Mouse (Mus musculus) stomach, embryonic 15.5 days (tissue): ENCODE data around the gene Memo1. TPM values are rescaled to one million over a fixed set of nuclear protein-coding genes. Genes with fewer than 3 reads are reported as not detected.
"Not testable (repeated sequence)": the region's sequence is repeated elsewhere in the genome, so short reads cannot be mapped to it uniquely, and the experiment has no call there.

Source experiments
- ATAC-seq: fragments of 200-750 bp; cut with Nextera tagmentation; 2 replicates; pipeline ENCODE4 v1.8.0; 2017; ENCODE audit warnings: low read depth, moderate number of reproducible peaks, moderate TSS enrichment; ENCODE audit not compliant: insufficient read depth, low FRiP score
- H3K27ac ChIP-seq: fragments of 300-500 bp; sonication (generic); 2 replicates; pipeline ENCODE4 v1.5.1; 2015; ENCODE audit warnings: mild to moderate bottlenecking, inconsistent platforms
- H3K27me3 ChIP-seq: fragments of 300-500 bp; sonication (generic); replicated peaks from 2 replicates; pipeline ENCODE4 v1.6.1; 2015; ENCODE audit warnings: inconsistent platforms
- H3K36me3 ChIP-seq: fragments of 300-500 bp; sonication (generic); 2 replicates; pipeline ENCODE4 v1.6.1; 2015; ENCODE audit warnings: inconsistent platforms
- H3K4me1 ChIP-seq: fragments of 300-500 bp; sonication (generic); 2 replicates; pipeline ENCODE4 v1.6.1; 2015; ENCODE audit warnings: inconsistent platforms
- H3K4me2 ChIP-seq: fragments of 300-500 bp; sonication (generic); 2 replicates; pipeline ENCODE4 v1.6.1; 2015; ENCODE audit warnings: mild to moderate bottlenecking, inconsistent platforms
- H3K4me3 ChIP-seq: fragments of 300-500 bp; sonication (generic); replicated peaks from 2 replicates; pipeline ENCODE4 v1.5.1; 2015; ENCODE audit warnings: inconsistent platforms
- H3K9ac ChIP-seq: fragments of 300-500 bp; sonication (generic); 2 replicates; pipeline ENCODE4 v1.6.1; 2015; ENCODE audit warnings: inconsistent platforms
- H3K9me3 ChIP-seq: fragments of 300-500 bp; sonication (generic); 2 replicates; pipeline ENCODE4 v1.6.1; 2016; ENCODE audit warnings: inconsistent platforms
- WGBS: fragments of 180-500 bp; shearing (Covaris S2); methylation state at CpG from one replicate; pipeline ENCODE4 v1.1.7; 2015; 5-methylcytosine and 5-hydroxymethylcytosine counted together
- polyA plus RNA-seq: library from polyadenylated mRNA; unstranded; fragments of >200 nt; fragmentation: Nextera tagmentation; extraction: Ambion mirVana; gene quantifications from 2 replicates; pipeline ENCODE4 v1.2.1, GENCODE M21; 2015

Gene Memo1
- polyA plus RNA-seq, 1 experiment from 2014 or later = 84.7 TPM

DNA sequence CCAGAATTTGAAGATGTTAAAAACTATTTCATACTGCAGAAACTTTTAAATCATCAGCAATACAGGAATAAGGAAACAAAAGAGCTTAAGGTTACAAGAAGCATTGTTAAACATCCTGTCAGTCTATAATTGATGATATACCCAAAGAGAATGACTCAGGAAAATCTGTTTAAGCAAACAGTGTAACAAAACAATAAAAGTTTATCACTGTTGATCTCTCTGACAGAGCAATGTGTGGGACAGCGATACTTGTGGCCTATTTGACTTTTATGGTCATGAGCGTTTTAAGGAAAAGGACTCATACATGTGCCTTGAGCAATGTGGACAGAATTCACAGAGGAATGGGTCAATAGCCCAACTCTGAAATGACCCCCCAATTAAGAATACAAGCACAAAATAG, 78.0 kb downstream of the Memo1 start:
- Histone ChIP-seq H3K36me3 (0 out of 2 replicates have a peak, but pooled peaks cover 4% of the 10 kb centered on the region), H3K27me3 (no peaks in the 10 kb centered on the region), H3K27ac (no peak overlapping the region), H3K4me2 (no peak overlapping the region), H3K9ac (no peak overlapping the region), H3K9me3 (no peaks in the 10 kb centered on the region), H3K4me3 (no peak overlapping the region), H3K4me1 (no peaks in the 10 kb centered on the region)
- no peak for ATAC-seq
- WGBS = 43% methylated on average over 2 of the region's 2 CpGs

DNA sequence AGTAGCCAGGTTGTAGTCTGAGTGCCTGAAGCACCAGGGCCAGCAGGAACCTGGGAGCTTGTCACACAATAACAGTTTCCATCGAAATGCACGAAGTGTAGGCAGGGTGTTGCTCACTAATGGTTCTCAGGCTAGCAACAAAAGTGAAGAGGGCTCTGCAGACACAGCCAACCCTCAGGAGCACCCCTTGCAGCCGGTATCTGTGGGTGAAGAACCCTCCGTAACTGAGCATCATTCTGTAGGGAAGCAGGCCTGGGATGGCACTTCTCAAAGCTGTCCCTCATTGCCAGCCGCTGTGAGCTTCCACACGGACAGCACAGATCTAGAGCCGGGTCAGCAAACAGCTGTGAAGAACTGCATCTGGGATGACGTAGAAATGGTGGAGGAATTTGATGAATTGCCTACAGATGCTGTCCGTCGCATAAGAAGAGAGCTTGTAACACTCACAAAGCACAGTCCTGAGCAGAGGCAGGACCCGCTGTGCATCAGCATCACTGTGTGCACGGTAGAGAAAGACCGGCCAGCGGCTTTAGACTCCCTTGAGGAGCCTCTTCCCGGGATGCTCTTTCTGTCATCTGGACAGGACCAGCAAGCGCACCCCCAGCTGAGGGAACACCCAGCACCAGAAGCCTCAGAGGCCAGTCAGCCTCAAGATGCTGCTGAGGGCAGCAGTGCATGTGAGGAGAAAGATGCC, 82.3 kb downstream of the Memo1 start:
- not testable (repeated sequence) for H3K27ac ChIP-seq, H3K9ac ChIP-seq, ATAC-seq, H3K4me3 ChIP-seq, H3K27me3 ChIP-seq, H3K9me3 ChIP-seq, H3K4me1 ChIP-seq, H3K36me3 ChIP-seq, H3K4me2 ChIP-seq
- WGBS = 72% methylated on average over 16 of the region's 16 CpGs

DNA sequence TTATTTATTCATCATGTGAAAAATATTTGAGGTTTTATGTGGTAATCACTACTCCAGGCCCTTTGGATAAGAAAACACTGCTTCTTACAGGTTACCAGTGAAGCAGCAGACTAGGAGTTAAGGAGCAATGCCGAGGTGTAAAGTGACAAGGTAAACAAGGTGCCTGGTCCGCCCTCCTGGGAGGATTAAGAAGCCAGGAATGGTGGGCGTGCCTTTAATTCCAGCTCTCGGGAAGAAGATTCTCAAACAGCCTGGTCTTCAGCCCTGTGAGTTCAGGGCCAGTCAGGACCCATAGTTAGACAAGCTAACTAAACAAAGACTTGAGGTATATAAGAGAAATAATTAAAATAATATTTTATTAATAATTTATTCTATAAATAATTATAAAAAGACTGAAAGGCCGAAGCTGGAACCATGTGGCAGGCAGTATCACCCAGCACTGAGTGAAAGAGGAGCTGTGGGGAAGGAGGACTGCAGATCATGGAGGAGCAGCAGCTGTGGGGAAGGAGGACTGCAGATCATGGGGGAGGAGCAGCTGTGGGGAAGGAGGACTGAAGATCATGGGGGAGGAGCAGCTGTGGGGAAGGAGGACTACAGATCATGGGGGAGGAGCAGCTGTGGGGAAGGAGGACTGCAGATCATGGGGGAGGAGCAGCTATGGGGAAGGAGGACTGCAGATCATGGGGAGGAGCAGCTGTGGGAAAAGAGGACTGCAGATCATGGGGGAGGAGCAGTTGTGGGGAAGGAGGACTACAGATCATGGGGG, 86.0 kb downstream of the Memo1 start:
- H3K9me3 ChIP-seq = no peaks in the 10 kb centered on the region
- no peaks in the 10 kb centered on the region for H3K4me1 ChIP-seq
- no peak for ATAC-seq
- no peak overlapping the region for H3K9ac ChIP-seq
- 37% methylated on average over 5 of the region's 5 CpGs for whole genome bisulfite sequencing
- H3K27ac ChIP-seq = no peak overlapping the region
- no peaks in the 10 kb centered on the region for H3K27me3 ChIP-seq
- no peak overlapping the region for H3K4me2 ChIP-seq
- H3K36me3 ChIP-seq = 0 out of 2 replicates have a peak, but pooled peaks cover 5% of the 10 kb centered on the region
- no peak overlapping the region for H3K4me3 ChIP-seq

DNA sequence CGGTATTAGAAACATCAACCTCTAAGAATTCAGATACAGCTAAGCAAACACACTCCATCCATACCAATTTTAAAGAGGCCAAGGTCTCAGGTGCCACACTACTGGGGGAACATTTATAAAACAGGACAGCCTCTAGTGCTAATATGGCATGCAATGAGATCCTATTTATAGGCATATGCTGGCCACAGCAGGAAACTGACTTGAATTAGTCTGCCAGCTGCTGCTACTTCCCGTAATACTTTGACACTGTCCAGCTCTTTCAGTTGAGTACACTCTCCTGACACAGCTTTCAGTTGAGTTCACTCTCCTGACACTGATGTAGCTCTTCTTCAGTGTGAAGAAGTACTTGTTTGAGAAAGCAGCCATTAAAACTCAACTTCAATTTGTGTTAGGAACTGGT, 99.4 kb downstream of the Memo1 start:
- H3K36me3 ChIP-seq = no peaks in the 10 kb centered on the region
- ATAC-seq = no peak; the same call in 1 of the 2 replicates
- no peaks in the 10 kb centered on the region for H3K4me1 ChIP-seq
- no peak overlapping the region for H3K27ac ChIP-seq
- H3K9me3 ChIP-seq = no peaks in the 10 kb centered on the region
- no peaks in the 10 kb centered on the region for H3K27me3 ChIP-seq
- H3K4me3 ChIP-seq = no peak overlapping the region
- 57% methylated on average over 2 of the region's 2 CpGs for WGBS
- H3K9ac ChIP-seq = no peak overlapping the region
- no peak overlapping the region for H3K4me2 ChIP-seq

DNA sequence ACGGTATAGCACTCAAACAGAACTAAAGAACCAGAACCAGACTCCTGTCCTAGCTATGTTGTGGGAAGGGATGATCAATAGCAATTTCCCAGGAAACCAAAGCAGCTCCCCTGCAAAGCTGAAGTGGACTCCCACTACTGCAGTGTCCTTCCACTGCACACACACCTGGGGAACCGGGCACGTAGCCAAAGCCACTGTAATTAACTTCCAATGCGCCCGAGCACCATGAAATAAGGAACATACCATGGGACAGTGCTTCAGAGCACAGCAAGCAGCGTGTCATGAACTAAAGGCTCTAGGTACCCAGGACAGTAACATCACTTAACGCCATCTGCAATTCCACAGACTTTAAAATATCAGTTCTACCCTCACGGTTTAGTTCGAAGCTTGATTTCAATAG, 100.6 kb downstream of the Memo1 start:
- no peaks in the 10 kb centered on the region for H3K36me3 ChIP-seq
- H3K4me1 ChIP-seq = no peaks in the 10 kb centered on the region
- ATAC-seq = no peak
- no peak overlapping the region for H3K9ac ChIP-seq
- H3K27me3 ChIP-seq = no peaks in the 10 kb centered on the region
- no peak overlapping the region for H3K4me2 ChIP-seq
- H3K4me3 ChIP-seq = no peak overlapping the region
- H3K9me3 ChIP-seq = no peaks in the 10 kb centered on the region
- no peak overlapping the region for H3K27ac ChIP-seq
- WGBS = 83% methylated on average over 9 of the region's 9 CpGs

DNA sequence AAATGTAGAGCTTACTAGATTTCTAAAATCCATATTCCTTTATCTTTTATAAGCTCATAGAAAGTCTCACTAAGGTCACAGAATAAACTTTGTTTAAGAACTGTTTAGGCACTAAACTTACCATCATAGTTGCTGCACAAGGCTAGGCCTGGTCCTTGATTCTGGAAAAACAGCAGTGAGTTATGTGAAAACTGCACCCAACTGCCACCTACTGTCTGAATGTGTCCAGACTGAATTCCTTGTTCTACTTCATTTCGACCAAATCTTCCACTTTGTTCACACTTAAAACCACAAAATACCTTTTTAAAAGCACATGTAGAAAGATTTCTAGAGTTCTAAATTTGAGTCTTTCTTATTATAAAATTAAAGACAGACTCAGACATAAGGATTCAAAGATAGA, 101.9 kb downstream of the Memo1 start:
- no peak overlapping the region for H3K27ac ChIP-seq
- H3K4me3 ChIP-seq = no peak overlapping the region
- H3K9ac ChIP-seq = no peak overlapping the region
- no peaks in the 10 kb centered on the region for H3K4me1 ChIP-seq
- H3K36me3 ChIP-seq = no peaks in the 10 kb centered on the region
- 66% methylated on average over 1 of the region's 1 CpGs for WGBS
- no peaks in the 10 kb centered on the region for H3K27me3 ChIP-seq
- no peak for ATAC-seq
- no peak overlapping the region for H3K4me2 ChIP-seq
- H3K9me3 ChIP-seq = no peaks in the 10 kb centered on the region

DNA sequence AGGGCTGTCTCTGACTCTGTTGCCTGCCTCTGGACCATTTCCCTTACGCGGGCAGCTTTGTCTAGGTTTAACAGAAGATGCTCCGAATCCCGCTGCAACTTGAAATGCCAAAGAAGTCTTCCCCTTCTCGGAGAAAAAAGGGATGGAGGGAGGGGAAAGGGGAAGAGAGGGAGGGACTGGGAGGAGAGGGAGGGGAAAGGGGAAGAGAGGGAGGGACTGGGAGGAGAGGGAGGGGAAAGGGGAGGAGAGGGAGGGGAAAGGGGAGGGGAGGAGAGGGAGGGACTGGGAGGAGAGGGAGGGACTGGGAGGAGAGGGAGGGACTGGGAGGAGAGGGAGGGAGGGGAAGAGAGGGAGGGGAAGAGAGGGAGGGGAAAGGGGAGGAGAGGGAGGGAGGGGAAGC, 103.9 kb downstream of the Memo1 start:
- 78% methylated on average over 5 of the region's 5 CpGs for whole genome bisulfite sequencing
- H3K9ac ChIP-seq = no peak overlapping the region
- ATAC-seq = no peak
- H3K9me3 ChIP-seq = no peaks in the 10 kb centered on the region
- no peaks in the 10 kb centered on the region for H3K36me3 ChIP-seq
- no peak overlapping the region for H3K4me3 ChIP-seq
- no peak overlapping the region for H3K4me2 ChIP-seq
- no peaks in the 10 kb centered on the region for H3K27me3 ChIP-seq
- no peaks in the 10 kb centered on the region for H3K4me1 ChIP-seq
- H3K27ac ChIP-seq = no peak overlapping the region

DNA sequence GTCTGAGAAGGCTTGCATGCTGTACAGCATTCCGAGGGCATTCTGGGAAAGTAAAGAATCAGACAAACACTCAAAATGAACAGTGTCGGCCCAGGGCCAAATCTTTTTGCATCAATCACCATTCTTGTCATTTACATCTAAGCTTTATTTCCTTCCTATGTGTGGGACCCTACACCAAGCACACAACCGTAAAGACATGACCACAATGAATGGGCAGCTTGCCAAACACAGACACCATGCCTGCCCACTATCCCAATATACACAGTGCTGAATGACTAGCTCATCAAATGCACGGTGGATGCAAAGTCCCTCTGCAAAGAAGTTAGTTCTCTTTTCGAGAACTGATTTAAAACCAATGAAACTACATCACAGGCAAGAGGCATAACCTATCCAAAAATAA, 109.1 kb downstream of the Memo1 start:
- H3K9me3 ChIP-seq = no peaks in the 10 kb centered on the region
- no peak overlapping the region for H3K27ac ChIP-seq
- H3K4me3 ChIP-seq = no peak overlapping the region
- H3K9ac ChIP-seq = no peak overlapping the region
- ATAC-seq = no peak
- H3K4me2 ChIP-seq = no peak overlapping the region
- no peaks in the 10 kb centered on the region for H3K27me3 ChIP-seq
- H3K36me3 ChIP-seq = no peaks in the 10 kb centered on the region
- WGBS = 51% methylated on average over 5 of the region's 5 CpGs
- H3K4me1 ChIP-seq = no peaks in the 10 kb centered on the region

DNA sequence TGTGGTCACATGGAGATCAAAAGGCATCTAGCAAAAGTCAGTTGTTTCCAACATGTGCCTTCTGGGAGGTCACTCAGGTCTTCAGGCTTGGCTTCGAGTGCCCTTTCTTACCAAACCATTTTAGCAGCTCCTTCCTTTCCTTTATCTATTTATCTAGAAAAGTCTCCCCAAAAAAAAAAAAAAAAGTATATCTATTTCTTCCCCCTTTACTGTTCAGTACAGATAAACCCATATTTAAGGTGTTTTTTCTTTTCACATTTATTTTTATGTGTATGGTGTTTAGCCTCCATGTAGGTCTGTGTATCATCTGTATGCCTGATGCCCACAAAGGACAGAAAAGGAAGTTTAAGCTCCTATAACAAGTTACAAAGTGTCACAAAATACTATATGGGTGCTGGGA, 110.6 kb downstream of the Memo1 start:
- no peaks in the 10 kb centered on the region for H3K36me3 ChIP-seq
- no peak for ATAC-seq
- no peak overlapping the region for H3K27ac ChIP-seq
- WGBS = 88% methylated on average over 1 of the region's 1 CpGs
- no peak overlapping the region for H3K4me2 ChIP-seq
- H3K9me3 ChIP-seq = no peaks in the 10 kb centered on the region
- H3K9ac ChIP-seq = no peak overlapping the region
- no peaks in the 10 kb centered on the region for H3K27me3 ChIP-seq
- no peak overlapping the region for H3K4me3 ChIP-seq
- H3K4me1 ChIP-seq = no peaks in the 10 kb centered on the region

DNA sequence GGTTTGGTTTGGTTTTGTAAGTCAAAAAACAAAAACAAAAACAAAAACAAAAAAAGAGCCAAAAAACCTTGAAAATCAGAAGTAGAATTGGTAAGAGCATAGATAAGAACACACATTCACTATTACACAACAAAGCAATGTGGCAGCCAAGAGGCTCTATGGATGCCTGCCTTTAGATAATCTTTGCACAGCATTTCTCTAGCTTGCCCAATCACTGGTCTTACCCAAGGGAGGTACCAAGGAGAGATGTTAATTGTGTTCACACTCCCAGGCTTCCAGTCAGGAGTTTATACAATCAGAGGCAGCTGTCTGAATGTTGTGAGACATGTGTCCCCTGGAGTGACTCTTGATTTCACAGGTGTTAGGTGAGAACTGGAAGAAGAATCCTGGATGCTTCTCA, 114.4 kb downstream of the Memo1 start:
- Histone ChIP-seq H3K27me3 (no peaks in the 10 kb centered on the region), H3K27ac (no peak overlapping the region), H3K4me3 (no peak overlapping the region), H3K9me3 (no peaks in the 10 kb centered on the region), H3K4me2 (no peak overlapping the region), H3K4me1 (no peaks in the 10 kb centered on the region), H3K36me3 (no peaks in the 10 kb centered on the region), H3K9ac (no peak overlapping the region)
- no peak for ATAC-seq

DNA sequence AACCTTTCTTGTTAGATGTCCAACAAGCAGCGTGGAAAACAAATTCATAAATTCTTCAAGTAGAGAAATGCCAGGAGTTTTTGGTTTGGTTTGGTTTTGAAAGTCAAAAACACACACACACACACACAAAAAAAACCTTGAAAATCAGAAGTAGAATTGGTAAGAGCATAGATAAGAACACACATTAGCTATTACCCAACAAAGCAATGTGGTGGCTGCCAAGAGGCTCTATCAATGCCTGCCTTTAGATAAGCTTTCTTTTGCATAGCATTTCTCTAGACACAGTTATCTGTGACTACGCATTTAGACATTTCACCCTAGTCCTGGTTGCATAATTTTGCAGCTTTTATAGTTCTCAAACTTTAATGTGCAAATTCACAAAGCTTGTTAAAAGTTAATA, 115.7 kb downstream of the Memo1 start:
- H3K9me3 ChIP-seq, H3K27ac ChIP-seq, H3K9ac ChIP-seq, H3K36me3 ChIP-seq, ATAC-seq, H3K4me2 ChIP-seq, H3K4me3 ChIP-seq, H3K4me1 ChIP-seq, H3K27me3 ChIP-seq: not testable (repeated sequence)
- 74% methylated on average over 2 of the region's 2 CpGs for WGBS

DNA sequence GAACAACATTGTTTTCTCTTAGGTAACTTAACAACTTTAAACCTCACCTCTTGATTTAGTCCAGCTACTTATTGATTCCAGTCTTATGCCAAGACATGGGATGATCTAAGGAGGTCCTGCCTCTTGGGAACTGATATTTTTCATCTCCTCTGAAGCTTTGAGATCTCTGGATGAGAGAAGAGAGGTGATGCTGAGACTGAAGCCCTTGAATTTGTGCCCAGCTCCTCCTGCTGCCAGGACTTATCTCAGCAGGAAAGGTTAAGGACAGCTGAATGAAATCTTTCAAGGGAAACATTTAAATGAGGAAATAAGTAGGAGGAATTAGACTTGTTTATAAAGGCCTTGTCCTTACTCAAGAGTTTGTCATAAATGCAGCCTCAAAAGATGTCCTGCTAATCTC, 121.6 kb downstream of the Memo1 start:
- Histone ChIP-seq H3K9ac (no peak overlapping the region), H3K9me3 (no peaks in the 10 kb centered on the region), H3K4me2 (no peak overlapping the region), H3K4me3 (no peak overlapping the region), H3K27ac (no peak overlapping the region), H3K4me1 (no peaks in the 10 kb centered on the region), H3K36me3 (no peaks in the 10 kb centered on the region), H3K27me3 (no peaks in the 10 kb centered on the region)
- no peak for ATAC-seq
